Mouse (Mus musculus) neural tube, embryonic 11.5 days (tissue): ENCODE data around the gene Pigo. TPM values are rescaled to one million over a fixed set of nuclear protein-coding genes. Genes with fewer than 3 reads are reported as not detected.
A peak's percentile ranks its signal among the peaks of the same experiment; 100 is the strongest.

ENCODE experiments used
- ATAC-seq: fragments of 200-750 bp; cut with Nextera tagmentation; 2 replicates; pipeline ENCODE4 v1.8.0; 2017; ENCODE audit warnings: moderate number of reproducible peaks, mild to moderate bottlenecking, moderate TSS enrichment, moderate library complexity; ENCODE audit not compliant: insufficient read depth, low FRiP score, low TSS enrichment
- DNase-seq: peaks from one replicate; pipeline ENCODE4 v3.0.0-alpha.2; 2015; ENCODE audit warnings: low spot score
- H3K27ac ChIP-seq: fragments of 300-500 bp; sonication (generic); 2 replicates; pipeline ENCODE4 v1.5.1; 2014; ENCODE audit warnings: low read depth, mild to moderate bottlenecking, low read length
- H3K27me3 ChIP-seq: fragments of 300-500 bp; sonication (generic); 2 replicates; pipeline ENCODE4 v1.6.1; 2014; ENCODE audit warnings: mild to moderate bottlenecking, low read length, mixed read lengths; ENCODE audit not compliant: control insufficient read depth, insufficient read depth
- H3K36me3 ChIP-seq: fragments of 300-500 bp; sonication (generic); 2 replicates; pipeline ENCODE4 v1.6.1; 2014; ENCODE audit warnings: mild to moderate bottlenecking, low read length, moderate library complexity, mixed read lengths; ENCODE audit not compliant: control insufficient read depth, insufficient read depth
- H3K4me1 ChIP-seq: fragments of 300-500 bp; sonication (generic); 2 replicates; pipeline ENCODE4 v1.6.1; 2014; ENCODE audit warnings: low read length, mixed read lengths; ENCODE audit not compliant: control insufficient read depth, insufficient read depth
- H3K4me2 ChIP-seq: fragments of 300-500 bp; sonication (generic); 2 replicates; pipeline ENCODE4 v1.6.1; 2014; ENCODE audit warnings: low read depth, mild to moderate bottlenecking, moderate library complexity
- H3K4me3 ChIP-seq: fragments of 300-500 bp; sonication (generic); 2 replicates; pipeline ENCODE4 v1.5.1; 2014; ENCODE audit warnings: low read depth, low read length
- H3K9ac ChIP-seq: fragments of 300-500 bp; sonication (generic); 2 replicates; pipeline ENCODE4 v1.6.1; 2014; ENCODE audit warnings: mild to moderate bottlenecking, low read length
- H3K9me3 ChIP-seq: fragments of 300-500 bp; sonication (generic); 2 replicates; pipeline ENCODE4 v1.6.1; 2016; ENCODE audit warnings: low read length; ENCODE audit not compliant: control insufficient read depth
- WGBS: fragments of 180-500 bp; shearing (Covaris S2); extraction: QIAGEN DNeasy Blood & Tissue Kit; methylation state at CpG from one replicate; pipeline ENCODE4 v1.1.7; 2014; 5-methylcytosine and 5-hydroxymethylcytosine counted together
- polyA plus RNA-seq: library from polyadenylated mRNA; unstranded; fragments of >200 nt; fragmentation: Nextera tagmentation; extraction: Ambion mirVana; gene quantifications from 2 replicates; pipeline ENCODE4 v1.2.1, GENCODE M21; 2014

Pigo gene
- polyA plus RNA-seq, 1 experiment from 2014 or later: 23.1 TPM

DNA sequence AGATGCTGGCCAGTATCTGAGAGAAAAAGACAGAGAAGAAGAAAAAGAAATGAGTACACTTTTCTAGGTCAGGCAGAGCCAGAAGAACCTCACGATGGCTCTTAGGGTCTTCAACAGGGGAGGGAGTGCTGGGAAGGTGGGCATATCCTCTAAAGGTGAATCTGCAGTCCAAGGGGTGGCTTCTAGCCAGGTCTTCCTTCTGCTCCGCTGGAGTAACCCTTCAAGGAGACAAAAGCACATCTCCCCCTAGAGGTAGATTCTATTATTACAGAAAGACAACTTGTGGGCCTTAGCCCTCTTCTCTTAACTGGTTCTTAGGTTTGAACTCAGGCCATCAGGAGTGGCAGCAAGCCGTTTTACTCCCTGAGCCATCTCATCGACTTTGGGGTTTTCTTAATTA, 27.0 kb upstream of the Pigo start:
- DNase-seq (peak; percentile 24), ATAC-seq (no peak)
- Histone ChIP-seq H3K27ac (no peak overlapping the region), H3K36me3 (no peaks in the 10 kb centered on the region), H3K4me1 (no peaks in the 10 kb centered on the region), H3K4me2 (no peak overlapping the region), H3K9ac (no peak overlapping the region), H3K27me3 (no peaks in the 10 kb centered on the region), H3K4me3 (no peak overlapping the region), H3K9me3 (no peaks in the 10 kb centered on the region)
- WGBS: 13% methylated on average over 4 of the region's 4 CpGs

GRCm38 (mm10) chr4:43047231-43047630, 21.6 kb upstream of the Pigo start:
- WGBS: 7% methylated on average over 5 of the region's 5 CpGs
- ATAC-seq (no peak), DNase-seq (peak; percentile 65)
- no peak overlapping the region for H3K9ac ChIP-seq
- peaks cover 10% of the 10 kb centered on the region; the same call in 1 of the 2 replicates for H3K4me1 ChIP-seq
- no peaks in the 10 kb centered on the region for H3K27me3 ChIP-seq
- H3K36me3 ChIP-seq: no peaks in the 10 kb centered on the region
- peak overlapping the region; percentile 1; the same call in 1 of the 2 replicates for H3K4me2 ChIP-seq
- no peaks in the 10 kb centered on the region for H3K9me3 ChIP-seq
- H3K4me3 ChIP-seq: no peak overlapping the region
- H3K27ac ChIP-seq: no peak overlapping the region

DNA sequence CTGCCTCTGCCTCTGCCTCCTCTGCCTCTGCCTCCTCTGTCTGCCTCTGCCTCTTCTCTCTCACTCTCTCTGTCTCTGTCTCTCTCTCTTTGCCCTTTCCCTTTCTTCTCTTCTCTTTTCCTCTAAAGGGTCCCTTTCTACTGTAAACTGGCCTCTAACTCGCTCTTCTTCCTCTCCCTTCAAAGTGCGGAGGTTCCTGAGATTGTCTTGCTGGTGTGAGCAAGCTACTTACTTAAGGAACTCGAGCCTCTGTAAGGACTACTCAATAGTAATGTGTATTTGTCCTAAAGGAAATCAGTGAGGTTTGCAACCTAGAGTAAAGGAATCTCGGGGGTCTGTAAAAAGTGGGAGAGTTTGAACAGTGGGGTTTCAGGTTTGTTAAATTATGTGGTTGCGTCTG, 21.0 kb upstream of the Pigo start:
- ATAC-seq (no peak), DNase-seq (no peak)
- no peak overlapping the region for H3K9ac ChIP-seq
- no peaks in the 10 kb centered on the region for H3K9me3 ChIP-seq
- H3K4me2 ChIP-seq: peak overlapping the region; percentile 73; the same call in 1 of the 2 replicates
- H3K27ac ChIP-seq: no peak overlapping the region
- H3K4me1 ChIP-seq: peaks cover 10% of the 10 kb centered on the region; the same call in 1 of the 2 replicates
- H3K4me3 ChIP-seq: peak overlapping the region; percentile 50; the same call in 1 of the 2 replicates
- 61% methylated on average over 5 of the region's 5 CpGs for WGBS
- no peaks in the 10 kb centered on the region for H3K36me3 ChIP-seq
- no peaks in the 10 kb centered on the region for H3K27me3 ChIP-seq

GRCm38 (mm10) chr4:43045659-43046302, 20.2 kb upstream of the Pigo start, which contains the start of gene Fam214b:
TSS of gene Fam214b (minus strand) at chr4:43046220.
- Histone ChIP-seq H3K27ac (peak within 1 kb of the TSS; percentile 95), H3K9me3 (no peaks in the 10 kb centered on the region), H3K36me3 (no peaks in the 10 kb centered on the region), H3K4me1 (peaks cover 12% of the 10 kb centered on the region), H3K4me2 (peak within 1 kb of the TSS; percentile 73), H3K4me3 (peak within 1 kb of the TSS; percentile 50), H3K9ac (peak within 1 kb of the TSS; percentile 60), H3K27me3 (no peaks in the 10 kb centered on the region)
- under 1% methylated on average over 33 of the region's 33 CpGs for WGBS
- DNase-seq: peak; percentile 99
- ATAC-seq: peak; percentile 76

- WGBS: 7% methylated on average over 13 of the region's 13 CpGs
- DNase-seq (no peak), ATAC-seq (peak; percentile 8; the same call in 1 of the 2 replicates)
- H3K4me2 ChIP-seq: peak overlapping the region; percentile 73
- H3K27me3 ChIP-seq: no peaks in the 10 kb centered on the region
- H3K9ac ChIP-seq: peak overlapping the region; percentile 60
- H3K4me1 ChIP-seq: peaks cover 14% of the 10 kb centered on the region
- H3K27ac ChIP-seq: peak overlapping the region; percentile 95
- H3K4me3 ChIP-seq: peak overlapping the region; percentile 50
- H3K9me3 ChIP-seq: no peaks in the 10 kb centered on the region
- H3K36me3 ChIP-seq: no peaks in the 10 kb centered on the region
Observed at GRCm38 (mm10) chr4:43045285-43045658, 19.7 kb upstream of the Pigo start.

- Histone ChIP-seq H3K9me3 (no peaks in the 10 kb centered on the region), H3K4me3 (peak overlapping the region; percentile 50), H3K9ac (peak overlapping the region; percentile 60), H3K4me2 (peak overlapping the region; percentile 73), H3K4me1 (peaks cover 14% of the 10 kb centered on the region), H3K27ac (peak overlapping the region; percentile 95), H3K27me3 (no peaks in the 10 kb centered on the region), H3K36me3 (no peaks in the 10 kb centered on the region)
- 8% methylated on average over 4 of the region's 4 CpGs for WGBS
- DNase-seq (peak; percentile 19), ATAC-seq (no peak)
Observed at GRCm38 (mm10) chr4:43044673-43045072, 19.1 kb upstream of the Pigo start.

DNA sequence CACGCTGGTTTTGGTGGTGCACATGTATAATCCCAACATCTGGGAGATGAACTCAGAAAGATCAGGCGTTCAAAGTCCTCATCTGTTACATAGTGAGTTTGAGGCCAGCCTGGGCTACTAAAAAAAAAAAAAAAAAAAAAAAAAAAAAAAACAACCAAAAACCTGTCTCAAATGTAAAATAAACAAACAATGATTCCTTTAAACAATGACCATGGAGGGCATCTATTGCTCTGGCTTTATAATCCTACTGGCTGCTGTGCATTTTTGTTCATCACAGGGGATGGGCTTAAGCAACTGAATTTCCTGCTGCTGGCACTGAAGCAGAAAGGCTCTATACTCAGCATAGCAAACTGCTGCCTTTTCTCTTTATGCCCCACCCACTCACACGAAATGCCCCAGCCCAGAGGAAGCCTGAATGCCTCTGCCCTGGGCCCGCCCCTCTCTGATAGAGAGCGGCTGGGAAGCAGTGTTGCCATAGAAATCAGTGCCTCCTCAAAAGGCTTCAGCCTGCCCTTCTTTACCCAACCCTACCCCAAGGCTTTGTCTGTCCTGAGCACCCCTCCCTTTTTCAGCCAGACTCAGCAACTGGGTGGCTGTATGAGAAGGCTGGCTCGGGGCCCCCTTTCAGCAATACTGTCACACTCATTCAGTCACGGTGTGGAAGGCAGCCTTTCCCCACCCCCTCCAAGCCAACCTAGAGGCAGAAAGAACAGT, 18.2 kb upstream of the Pigo start:
- peak; percentile 88 for DNase-seq
- no peaks in the 10 kb centered on the region for H3K27me3 ChIP-seq
- H3K4me3 ChIP-seq: peak overlapping the region; percentile 50
- peak; percentile 76 for ATAC-seq
- WGBS: 17% methylated on average over 7 of the region's 7 CpGs
- H3K27ac ChIP-seq: peak overlapping the region; percentile 95
- peak overlapping the region; percentile 60 for H3K9ac ChIP-seq
- no peaks in the 10 kb centered on the region for H3K36me3 ChIP-seq
- no peaks in the 10 kb centered on the region for H3K9me3 ChIP-seq
- H3K4me1 ChIP-seq: peaks cover 20% of the 10 kb centered on the region
- peak overlapping the region; percentile 73 for H3K4me2 ChIP-seq

GRCm38 (mm10) chr4:43040881-43041547, 15.4 kb upstream of the Pigo start:
- no peak for ATAC-seq
- no peak overlapping the region for H3K4me2 ChIP-seq
- WGBS: 65% methylated on average over 9 of the region's 9 CpGs

More at GRCm38 (mm10) chr4:43040881-43041547, 15.4 kb upstream of the Pigo start:
- Histone ChIP-seq H3K27me3 (no peaks in the 10 kb centered on the region), H3K9me3 (no peaks in the 10 kb centered on the region), H3K36me3 (peaks cover 3% of the 10 kb centered on the region; the same call in 1 of the 2 replicates), H3K27ac (0 out of 2 replicates have a peak overlapping the region, but pooled peaks have one; percentile 29), H3K4me1 (peaks cover 20% of the 10 kb centered on the region), H3K9ac (no peak overlapping the region), H3K4me3 (no peak overlapping the region)
- DNase-seq: no peak
